In the genomic region with DNA sequence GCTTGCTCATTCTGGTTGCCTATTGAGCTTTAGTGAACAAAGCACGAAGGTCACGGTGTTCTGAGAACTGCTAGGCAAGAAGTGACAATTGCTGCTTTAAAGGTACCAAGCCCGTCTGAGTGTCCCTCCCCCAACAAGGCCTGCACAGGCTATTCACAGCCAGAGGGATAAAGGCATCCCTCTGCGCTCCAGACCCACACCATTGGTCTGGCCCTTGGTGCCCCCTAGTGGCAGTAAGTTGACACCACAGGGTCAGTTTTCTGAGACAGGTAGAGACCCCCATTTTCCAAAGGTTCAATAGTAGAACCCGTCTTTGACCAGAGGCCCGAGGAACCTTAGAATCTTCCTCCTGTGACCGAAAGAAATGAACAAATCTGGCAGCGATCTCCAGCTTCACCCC, we compare ENCODE assay signal across 9 mouse cellular contexts. TPM values are rescaled to one million over a fixed set of nuclear protein-coding genes. Genes with fewer than 3 reads are reported as not detected.
DNase-seq lines count a peak whose midpoint lies in the region; ATAC-seq and TF ChIP-seq lines count a peak whose summit lies in the region.
"Had no signal": no experiment of that assay in that cellular context is flagged by ENCODE, and none has a peak within 500 bp of the region (broad histone marks: within the 10 kb centered on the region; RNA-seq: fewer than 3 reads in every experiment).

No protein-coding gene starts in this region.

- no peak overlapping the region for H3K27ac ChIP-seq in intestine, postnatal 0 days (ENCODE audit: low read depth, low read length)
- H3K27ac ChIP-seq in intestine, embryonic 16.5 days (ENCODE audit: low read length): no peak overlapping the region
- H3K27ac ChIP-seq in midbrain, postnatal 0 days (ENCODE audit: low read depth, low read length): no peak overlapping the region
- H3K27ac ChIP-seq: limb, embryonic 12.5 days had no signal

- no peaks in the 10 kb centered on the region for H3K27me3 ChIP-seq in intestine, postnatal 0 days (replicated peaks; ENCODE audit: control insufficient read depth, insufficient read depth, low read length)
- no peaks in the 10 kb centered on the region for H3K27me3 ChIP-seq in intestine, embryonic 16.5 days (replicated peaks; ENCODE audit: control insufficient read depth, insufficient read depth, low read length)
- H3K27me3 ChIP-seq in midbrain, postnatal 0 days (ENCODE audit: insufficient read depth, low read length): no peaks in the 10 kb centered on the region
- H3K27me3 ChIP-seq: limb, embryonic 12.5 days had no signal

- no peak for TF ChIP-seq POLR2A in brain, embryonic 14.5 days (IDR thresholded peaks at IDR 0.05; ENCODE audit: borderline replicate concordance, extremely low read depth, insufficient read depth, insufficient read length, poor library complexity, severe bottlenecking)

- no peaks in the 10 kb centered on the region for H3K36me3 ChIP-seq in intestine, postnatal 0 days (ENCODE audit: control insufficient read depth, insufficient read depth)
- H3K36me3 ChIP-seq in intestine, embryonic 16.5 days (ENCODE audit: control insufficient read depth, insufficient read depth, low read length): no peaks in the 10 kb centered on the region
- H3K36me3 ChIP-seq in midbrain, postnatal 0 days (ENCODE audit: insufficient read depth, low read length): no peaks in the 10 kb centered on the region
- H3K36me3 ChIP-seq: limb, embryonic 12.5 days had no signal

- WGBS in intestine, postnatal 0 days: 46% methylated on average over 8 of the region's 8 CpGs
- 51% methylated on average over 8 of the region's 8 CpGs for WGBS in intestine, embryonic 16.5 days
- WGBS in midbrain, postnatal 0 days: 42% methylated on average over 8 of the region's 8 CpGs

- no peak for ATAC-seq in intestine, postnatal 0 days
- no peak for ATAC-seq in intestine, embryonic 16.5 days
- no peak; the same call in 1 of the 2 replicates for ATAC-seq in midbrain, postnatal 0 days (ENCODE audit: low FRiP score)

- TF ChIP-seq CTCF in intestine, postnatal 0 days (IDR thresholded peaks at IDR 0.05; ENCODE audit: low read depth): peak; percentile 78
- peak; percentile 52; the same call in 1 of the 2 replicates for TF ChIP-seq CTCF in brain, embryonic 14.5 days (IDR thresholded peaks at IDR 0.05; ENCODE audit: borderline replicate concordance, extremely low read depth, insufficient read depth, insufficient read length)
- peak; percentile 64 for TF ChIP-seq CTCF in midbrain, postnatal 0 days (IDR thresholded peaks at IDR 0.05)

- H3K4me3 ChIP-seq in intestine, postnatal 0 days (ENCODE audit: low read depth, low read length): no peak overlapping the region
- no peak overlapping the region for H3K4me3 ChIP-seq in intestine, embryonic 16.5 days (ENCODE audit: low read length)
- no peak overlapping the region for H3K4me3 ChIP-seq in midbrain, postnatal 0 days (ENCODE audit: low read depth, low read length)
- H3K4me3 ChIP-seq: limb, embryonic 12.5 days had no signal

- no peaks in the 10 kb centered on the region for H3K9me3 ChIP-seq in intestine, postnatal 0 days (ENCODE audit: control insufficient read depth)
- H3K9me3 ChIP-seq in intestine, embryonic 16.5 days (ENCODE audit: control insufficient read depth, low read length): no peaks in the 10 kb centered on the region
- no peaks in the 10 kb centered on the region for H3K9me3 ChIP-seq in midbrain, postnatal 0 days (ENCODE audit: low read length)
- H3K9me3 ChIP-seq: limb, embryonic 12.5 days had no signal

- peak; percentile 23 for DNase-seq in ES-CJ7 (ENCODE audit: low read depth, low spot score)
- DNase-seq in brain, embryonic 14.5 days (ENCODE audit: low read depth): peak; percentile 18
- peak; percentile 40 for DNase-seq in kidney, postnatal 10 days
- DNase-seq in midbrain, postnatal 0 days (ENCODE audit: low spot score): peak; percentile 19
- no peak for DNase-seq in spleen, postnatal 4 days (ENCODE audit: low spot score in 2 of 2)
- no peak for DNase-seq in thymus, postnatal 25 days

- H3K9ac ChIP-seq in intestine, postnatal 0 days (ENCODE audit: low read depth, low read length): no peak overlapping the region
- H3K9ac ChIP-seq in intestine, embryonic 16.5 days (ENCODE audit: low read depth, low read length): no peak overlapping the region
- H3K9ac ChIP-seq in midbrain, postnatal 0 days (replicated peaks; ENCODE audit: low read length, poor library complexity, severe bottlenecking): no peak overlapping the region
- H3K9ac ChIP-seq: limb, embryonic 12.5 days had no signal

- H3K4me2 ChIP-seq in intestine, postnatal 0 days (replicated peaks; ENCODE audit: low read depth): no peak overlapping the region
- H3K4me2 ChIP-seq in intestine, embryonic 16.5 days (ENCODE audit: low read depth, low read length): no peak overlapping the region
- H3K4me2 ChIP-seq in midbrain, postnatal 0 days (ENCODE audit: low read depth, low read length, poor library complexity, severe bottlenecking): no peak overlapping the region
- H3K4me2 ChIP-seq: limb, embryonic 12.5 days had no signal

- H3K4me1 ChIP-seq in intestine, postnatal 0 days (replicated peaks; ENCODE audit: control insufficient read depth, insufficient read depth, low read length): no peaks in the 10 kb centered on the region
- H3K4me1 ChIP-seq in intestine, embryonic 16.5 days (ENCODE audit: control insufficient read depth, insufficient read depth, low read length): no peaks in the 10 kb centered on the region
- no peaks in the 10 kb centered on the region for H3K4me1 ChIP-seq in midbrain, postnatal 0 days (ENCODE audit: insufficient read depth, low read length)
- H3K4me1 ChIP-seq: limb, embryonic 12.5 days had no signal

RNA-seq across cellular contexts. Expression of a gene that starts 14.3 kb away (rescaled TPM):
- polyA plus RNA-seq in intestine, postnatal 0 days (2015; fragmentation: Nextera tagmentation; extraction: Ambion mirVana): not detected in 2 replicates
- polyA plus RNA-seq in intestine, embryonic 16.5 days (2015; fragmentation: Nextera tagmentation; extraction: Ambion mirVana): not detected in 2 replicates
- not detected in 2 replicates for polyA plus RNA-seq in brain, embryonic 14.5 days (2012; rRNA removed)
- 0.16 TPM in 1 of 2 replicates, not detected in the other for total RNA-seq in midbrain, postnatal 0 days (2014; rRNA removed)
- polyA plus RNA-seq in midbrain, postnatal 0 days (2015; fragmentation: Nextera tagmentation; extraction: Ambion mirVana): not detected in 2 replicates
- polyA plus RNA-seq: limb, embryonic 12.5 days had no signal

RNA-seq across cellular contexts. Expression of a gene that starts 16.4 kb away (rescaled TPM):
- polyA plus RNA-seq in intestine, postnatal 0 days (2015; fragmentation: Nextera tagmentation; extraction: Ambion mirVana): not detected in 2 replicates
- polyA plus RNA-seq in intestine, embryonic 16.5 days (2015; fragmentation: Nextera tagmentation; extraction: Ambion mirVana): 0.04 TPM in 1 of 2 replicates, not detected in the other
- 0.04 TPM in 1 of 2 replicates, not detected in the other for polyA plus RNA-seq in brain, embryonic 14.5 days (2012; rRNA removed)
- 0.85 TPM in 1 of 2 replicates, not detected in the other for total RNA-seq in midbrain, postnatal 0 days (2014; rRNA removed)
- 0.14 and 0.22 TPM in 2 replicates for polyA plus RNA-seq in midbrain, postnatal 0 days (2015; fragmentation: Nextera tagmentation; extraction: Ambion mirVana)
- polyA plus RNA-seq: limb, embryonic 12.5 days had no signal

RNA-seq across cellular contexts. Expression of a gene that starts 40.2 kb away (rescaled TPM):
- polyA plus RNA-seq in intestine, postnatal 0 days (2015; fragmentation: Nextera tagmentation; extraction: Ambion mirVana): not detected in 2 replicates
- 0.09 and 0.38 TPM in 2 replicates for polyA plus RNA-seq in intestine, embryonic 16.5 days (2015; fragmentation: Nextera tagmentation; extraction: Ambion mirVana)
- polyA plus RNA-seq in brain, embryonic 14.5 days (2012; rRNA removed): not detected in 2 replicates
- not detected in 2 replicates for total RNA-seq in midbrain, postnatal 0 days (2014; rRNA removed)
- not detected in 2 replicates for polyA plus RNA-seq in midbrain, postnatal 0 days (2015; fragmentation: Nextera tagmentation; extraction: Ambion mirVana)
- polyA plus RNA-seq: limb, embryonic 12.5 days had no signal

Comparison
In these comparisons a context has a peak if more than half of its experiments do, and no peak if none do; other contexts are left out.
1. DNase-seq: peak in ES-CJ7 (single experiment), brain, embryonic 14.5 days (single experiment), kidney, postnatal 10 days (single experiment) and midbrain, postnatal 0 days (single experiment); none in spleen, postnatal 4 days (0 of 2) and thymus, postnatal 25 days (single experiment).
2. Peak in every context shown above with its lines, with median percentiles within 50 percentile points of each other: CTCF ChIP-seq.